Mouse (Mus musculus) forebrain, embryonic 15.5 days (tissue): ENCODE measurements around the gene Zfp991. TPM values are rescaled to one million over a fixed set of nuclear protein-coding genes. Genes with fewer than 3 reads are reported as not detected.
"Not testable (repeated sequence)": the region's sequence is repeated elsewhere in the genome, so short reads cannot be mapped to it uniquely, and the experiment has no call there.

Source experiments
- ATAC-seq: fragments of 200-750 bp; cut with Nextera tagmentation; replicated peaks from 2 replicates; pipeline ENCODE4 v1.8.0; 2017; ENCODE audit warnings: mild to moderate bottlenecking, moderate TSS enrichment, moderate library complexity
- H3K27ac ChIP-seq: fragments of 300-500 bp; sonication (generic); replicated peaks from 2 replicates; pipeline ENCODE4 v1.5.1; 2015; ENCODE audit warnings: mild to moderate bottlenecking, inconsistent platforms
- H3K27me3 ChIP-seq: fragments of 300-500 bp; sonication (generic); 2 replicates; pipeline ENCODE4 v1.6.1; 2015; ENCODE audit warnings: inconsistent platforms
- H3K36me3 ChIP-seq: fragments of 300-500 bp; sonication (generic); 2 replicates; pipeline ENCODE4 v1.6.1; 2015; ENCODE audit warnings: mild to moderate bottlenecking, inconsistent platforms
- H3K4me1 ChIP-seq: fragments of 300-500 bp; sonication (generic); 2 replicates; pipeline ENCODE4 v1.6.1; 2015; ENCODE audit warnings: inconsistent platforms
- H3K4me2 ChIP-seq: fragments of 300-500 bp; sonication (generic); replicated peaks from 2 replicates; pipeline ENCODE4 v1.6.1; 2015; ENCODE audit warnings: mild to moderate bottlenecking, inconsistent platforms
- H3K4me3 ChIP-seq: fragments of 300-500 bp; sonication (generic); 2 replicates; pipeline ENCODE4 v1.5.1; 2015; ENCODE audit warnings: mild to moderate bottlenecking, inconsistent platforms
- H3K9ac ChIP-seq: fragments of 300-500 bp; sonication (generic); replicated peaks from 2 replicates; pipeline ENCODE4 v1.6.1; 2015; ENCODE audit warnings: mild to moderate bottlenecking, inconsistent platforms
- H3K9me3 ChIP-seq: fragments of 300-500 bp; sonication (generic); 2 replicates; pipeline ENCODE4 v1.6.1; 2016; ENCODE audit warnings: inconsistent platforms
- WGBS: fragments of 180-500 bp; shearing (Covaris S2); methylation state at CpG from one replicate; pipeline ENCODE4 v1.1.7; 2015; ENCODE audit warnings: mixed read lengths; 5-methylcytosine and 5-hydroxymethylcytosine counted together
- polyA plus RNA-seq: library from polyadenylated mRNA; unstranded; fragments of >200 nt; fragmentation: Nextera tagmentation; extraction: Ambion mirVana; gene quantifications from 2 replicates; pipeline ENCODE4 v1.2.1, GENCODE M21; 2015

The Zfp991 gene
- 3.7 and 4.7 TPM in 2 replicates for polyA plus RNA-seq

DNA sequence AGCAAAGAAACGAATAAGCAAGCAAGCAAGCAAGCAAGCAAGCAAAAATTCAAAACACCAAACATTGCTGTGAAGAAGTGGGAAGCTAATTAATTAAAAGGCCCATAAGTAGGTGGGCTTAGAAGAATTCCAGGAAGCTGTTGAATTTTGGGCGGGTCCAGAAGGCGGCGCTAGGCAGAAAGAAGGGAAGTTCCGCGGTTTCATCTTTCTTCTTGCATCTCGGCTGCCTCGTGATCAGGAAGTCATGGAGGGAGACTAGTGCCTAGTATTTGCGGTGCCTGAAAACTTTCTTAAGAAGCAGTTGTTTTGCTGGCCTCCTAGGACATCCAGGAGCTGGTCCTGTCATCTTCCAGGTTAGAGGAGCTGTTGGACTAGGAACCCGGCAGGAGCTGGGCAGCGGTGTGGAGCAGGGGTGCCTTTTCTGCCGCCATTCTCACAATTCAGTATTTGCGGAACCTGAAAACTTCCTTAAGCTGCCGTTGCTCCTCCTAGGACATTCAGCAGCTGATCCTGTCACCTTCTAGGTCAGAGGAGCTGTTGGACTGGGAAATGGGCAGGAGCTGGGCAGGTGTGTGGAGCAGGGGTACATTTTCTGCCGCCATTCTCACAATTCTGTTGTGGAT is at the start of gene Zfp991:
Zfp991 (plus strand) TSS at position 202 of the 623 bp plus-strand sequence.
- H3K9ac ChIP-seq, H3K27me3 ChIP-seq, H3K27ac ChIP-seq, ATAC-seq, H3K36me3 ChIP-seq, H3K9me3 ChIP-seq, H3K4me2 ChIP-seq, H3K4me1 ChIP-seq: not testable (repeated sequence)
- 29% methylated on average over 2 of the region's 15 CpGs for WGBS
- peak within 1 kb of the TSS; percentile 25; the same call in 1 of the 2 replicates for H3K4me3 ChIP-seq

DNA sequence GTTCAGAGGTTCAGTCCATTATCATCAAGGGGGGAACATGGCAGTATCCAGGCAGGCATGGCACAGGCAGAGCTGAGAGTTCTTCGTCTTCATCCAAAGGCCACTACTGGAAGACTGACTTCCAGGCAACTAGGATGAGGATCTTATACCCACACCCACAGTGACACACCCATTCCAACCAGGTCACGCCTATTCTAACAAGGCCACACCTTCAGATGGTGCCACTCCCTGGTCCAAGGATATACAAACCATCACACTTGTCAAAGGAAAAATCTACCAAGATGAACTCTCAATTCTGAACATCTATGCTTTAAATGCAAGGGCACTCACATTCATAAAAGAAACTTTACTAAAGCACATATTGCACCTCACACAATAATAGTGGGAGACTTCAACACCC is 36.2 kb upstream of the Zfp991 start:
- ATAC-seq, H3K9ac ChIP-seq, H3K27ac ChIP-seq, H3K27me3 ChIP-seq, H3K4me1 ChIP-seq, H3K36me3 ChIP-seq, H3K4me3 ChIP-seq, H3K4me2 ChIP-seq: not testable (repeated sequence)
- peaks cover 22% of the 10 kb centered on the region for H3K9me3 ChIP-seq
- WGBS = 59% methylated on average over 2 of the region's 2 CpGs

DNA sequence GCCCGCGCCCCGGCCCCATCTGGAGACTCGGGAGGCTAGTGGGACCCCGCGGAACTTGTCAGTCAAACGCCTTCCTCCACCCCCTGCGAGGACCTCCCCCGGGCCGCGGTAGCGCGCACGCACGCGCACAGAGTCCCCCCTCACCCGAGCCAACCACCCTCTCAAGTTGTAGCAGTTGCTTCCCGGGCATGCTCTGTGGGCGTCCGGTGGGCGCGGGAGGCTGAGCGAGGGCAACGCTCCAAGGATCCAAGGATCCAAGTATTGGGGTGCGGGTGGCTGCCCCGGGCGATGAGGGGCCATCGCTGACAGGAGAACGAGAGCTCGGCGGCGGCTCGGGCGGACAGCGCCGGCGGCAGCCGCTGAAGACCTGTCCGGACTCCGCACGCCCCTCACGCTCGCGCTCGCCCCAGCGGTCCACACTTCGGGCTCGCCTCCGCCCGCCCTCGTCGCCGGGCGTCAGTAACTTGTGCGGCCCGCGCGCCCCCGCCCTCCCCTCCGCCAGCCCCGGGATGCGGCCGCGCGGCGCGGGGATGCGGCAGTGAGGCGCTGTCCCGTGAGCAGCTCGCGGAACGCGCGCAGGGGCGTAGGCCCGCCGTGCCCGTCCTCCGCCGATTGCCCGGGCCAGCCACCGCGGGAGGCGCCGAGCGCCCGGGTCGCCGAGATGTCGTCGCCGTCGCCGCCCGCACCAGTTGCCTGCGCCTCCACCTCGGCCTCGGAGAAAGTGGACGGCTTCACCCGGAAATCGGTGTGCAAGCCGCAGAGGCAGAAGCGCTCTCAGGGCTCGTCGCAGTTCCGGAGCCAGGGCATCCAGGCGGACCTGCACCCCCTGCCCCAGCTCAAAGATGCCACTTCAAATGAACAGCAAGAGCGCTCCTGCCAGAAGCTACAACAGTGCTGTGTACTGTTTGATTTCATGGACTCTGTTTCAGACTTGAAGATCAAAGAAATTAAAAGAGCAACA is 29.9 kb upstream of the Zfp991 start:
- H3K27ac ChIP-seq, H3K9me3 ChIP-seq, H3K27me3 ChIP-seq, H3K4me1 ChIP-seq, H3K36me3 ChIP-seq: not testable (repeated sequence)
- Histone ChIP-seq H3K9ac (peak overlapping the region; percentile 36; the same call in 1 of the 2 replicates), H3K4me2 (peak overlapping the region; percentile 50), H3K4me3 (peak overlapping the region; percentile 51)
- under 1% methylated on average over 91 of the region's 109 CpGs for WGBS
- ATAC-seq = peak; percentile 94

DNA sequence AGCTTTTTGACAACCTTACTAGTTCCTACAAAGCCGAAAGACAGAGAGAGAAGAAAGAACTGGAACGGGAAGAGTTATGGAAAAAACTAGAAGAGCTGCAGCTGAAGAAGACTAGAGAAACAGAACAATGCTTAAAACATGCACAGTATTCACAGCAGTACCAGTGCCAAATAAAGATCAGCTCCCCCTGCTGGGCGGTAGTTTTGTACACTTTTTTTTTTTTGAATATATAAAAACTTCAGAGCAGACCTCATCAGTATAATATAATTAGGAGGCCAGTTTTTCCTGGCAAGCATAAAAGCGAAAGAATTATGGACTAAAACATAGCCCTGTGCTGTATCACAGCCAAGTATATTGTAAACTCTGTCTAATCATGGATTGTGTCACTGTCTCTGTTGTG is 28.0 kb upstream of the Zfp991 start:
- H3K36me3 ChIP-seq, H3K9ac ChIP-seq, H3K27me3 ChIP-seq, H3K4me2 ChIP-seq, H3K4me3 ChIP-seq, H3K9me3 ChIP-seq, H3K27ac ChIP-seq, H3K4me1 ChIP-seq, ATAC-seq: not testable (repeated sequence)
- WGBS = 57% methylated on average over 4 of the region's 4 CpGs

DNA sequence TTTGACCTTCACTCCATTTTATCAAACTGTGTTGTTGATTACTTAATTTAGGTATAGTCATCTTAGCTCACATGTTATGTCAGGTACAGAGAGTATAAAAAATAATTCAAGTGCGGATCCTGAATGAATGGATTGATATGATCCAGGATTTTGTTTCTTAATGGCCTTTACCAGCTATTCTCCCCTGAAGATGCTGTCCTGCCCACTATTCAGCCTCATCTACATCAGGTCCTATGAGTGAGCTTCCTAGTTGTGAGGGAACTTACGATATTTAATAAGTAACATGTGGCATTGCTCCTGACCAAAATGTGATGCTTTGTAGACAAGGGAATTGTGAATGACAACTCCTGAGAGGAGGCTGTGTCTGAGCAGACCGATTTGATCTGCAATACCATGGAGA is 14.0 kb upstream of the Zfp991 start:
- H3K4me1 ChIP-seq, H3K9ac ChIP-seq, H3K4me3 ChIP-seq, ATAC-seq, H3K36me3 ChIP-seq, H3K27ac ChIP-seq, H3K9me3 ChIP-seq, H3K27me3 ChIP-seq, H3K4me2 ChIP-seq: not testable (repeated sequence)
- WGBS = 68% methylated on average over 2 of the region's 3 CpGs

DNA sequence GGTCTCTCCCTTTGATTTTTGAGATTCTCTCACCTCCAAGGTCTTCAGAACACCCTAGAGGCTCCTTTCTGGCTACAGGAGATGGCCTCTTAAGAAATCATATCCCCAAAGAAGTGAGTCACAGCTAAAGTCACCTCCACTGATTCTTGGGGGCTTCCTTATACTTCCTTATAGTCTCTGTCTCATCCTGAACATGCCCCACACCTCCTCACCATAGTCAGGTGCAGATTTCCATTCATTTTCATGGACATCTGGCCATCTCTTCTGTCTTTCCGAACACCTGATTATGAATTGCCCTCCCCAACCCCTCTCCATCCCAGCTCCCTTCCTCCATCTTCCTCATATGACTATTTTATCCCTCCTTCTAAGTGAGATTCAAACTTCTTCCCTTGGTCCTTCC is 9.6 kb upstream of the Zfp991 start:
- WGBS = 75% methylated on average over 1 of the region's 1 CpGs
- H3K4me3 ChIP-seq, ATAC-seq, H3K4me2 ChIP-seq, H3K4me1 ChIP-seq, H3K36me3 ChIP-seq, H3K27me3 ChIP-seq, H3K9ac ChIP-seq, H3K27ac ChIP-seq: not testable (repeated sequence)
- H3K9me3 ChIP-seq = peaks cover 26% of the 10 kb centered on the region

DNA sequence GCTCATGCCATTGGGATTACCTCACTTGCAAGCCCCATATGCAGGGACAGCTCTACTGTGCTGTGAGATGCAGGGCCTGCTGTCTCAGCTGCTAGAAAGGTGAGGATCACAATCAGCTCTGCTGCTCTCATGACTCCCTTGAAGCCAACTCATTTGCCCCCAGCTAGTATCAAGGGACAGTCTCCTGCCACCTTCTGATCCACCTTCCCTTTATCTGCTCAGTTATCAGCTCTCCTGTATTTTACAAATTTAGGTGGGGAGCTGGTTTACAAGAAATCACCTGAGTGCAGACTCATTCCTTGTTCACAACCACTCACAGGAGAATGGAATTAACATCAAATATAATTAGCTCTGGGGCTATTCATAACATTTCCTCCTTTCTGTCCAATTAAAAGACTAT is 8.0 kb upstream of the Zfp991 start:
- not testable (repeated sequence) for ATAC-seq, H3K4me1 ChIP-seq, H3K4me2 ChIP-seq, H3K4me3 ChIP-seq, H3K36me3 ChIP-seq, H3K27ac ChIP-seq, H3K9ac ChIP-seq, H3K27me3 ChIP-seq
- peaks cover 31% of the 10 kb centered on the region for H3K9me3 ChIP-seq

DNA sequence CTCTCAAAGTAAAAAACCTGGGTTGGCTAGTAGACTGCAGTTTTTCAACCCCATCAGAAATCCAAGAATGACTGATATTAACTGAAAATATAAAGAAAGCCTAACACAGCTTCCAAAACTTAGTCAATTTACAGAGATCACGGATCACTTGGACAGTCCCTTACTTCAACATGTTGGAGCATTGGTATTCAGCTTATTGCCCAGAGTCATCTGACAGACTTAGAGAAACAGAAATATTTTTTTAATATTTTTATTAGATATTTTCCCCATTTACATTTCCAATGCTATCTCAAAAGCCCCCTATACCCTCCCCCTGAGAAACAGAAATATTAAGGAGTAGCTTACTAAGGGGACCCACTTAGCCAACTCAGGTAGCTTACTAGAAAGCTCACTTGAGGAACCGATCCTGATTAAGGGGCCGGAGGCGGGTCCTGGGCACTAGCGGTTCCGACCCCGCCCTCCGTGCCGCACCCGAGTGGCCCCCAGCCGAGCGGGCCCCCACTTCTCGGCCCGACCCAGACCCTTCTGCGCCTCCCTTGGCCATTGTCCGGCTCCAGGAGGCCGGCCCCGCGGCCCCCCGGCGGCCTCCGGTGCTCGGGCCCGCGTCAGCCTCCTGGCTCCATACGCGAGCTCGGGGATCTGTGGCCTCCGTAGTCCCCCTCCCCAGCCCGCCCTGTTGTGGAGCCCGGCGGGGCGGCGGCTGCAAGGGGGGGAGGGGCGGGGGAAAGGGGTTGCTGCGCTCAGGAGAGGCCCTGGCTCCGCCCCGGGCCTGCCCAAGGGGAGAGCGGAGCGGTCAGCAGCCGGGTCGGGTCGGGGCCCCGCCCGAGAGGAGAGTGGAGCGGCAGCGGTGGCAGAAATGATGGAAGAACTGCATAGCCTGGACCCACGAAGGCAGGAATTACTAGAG is 7.2 kb upstream of the Zfp991 start:
- H3K4me1 ChIP-seq, H3K27me3 ChIP-seq, H3K27ac ChIP-seq, H3K36me3 ChIP-seq: not testable (repeated sequence)
- H3K9me3 ChIP-seq = peaks cover 31% of the 10 kb centered on the region
- peak overlapping the region; percentile 47 for H3K9ac ChIP-seq
- ATAC-seq = peak; percentile 99
- 11% methylated on average over 47 of the region's 48 CpGs for WGBS
- H3K4me3 ChIP-seq = peak overlapping the region; percentile 44
- H3K4me2 ChIP-seq = peak overlapping the region; percentile 57

DNA sequence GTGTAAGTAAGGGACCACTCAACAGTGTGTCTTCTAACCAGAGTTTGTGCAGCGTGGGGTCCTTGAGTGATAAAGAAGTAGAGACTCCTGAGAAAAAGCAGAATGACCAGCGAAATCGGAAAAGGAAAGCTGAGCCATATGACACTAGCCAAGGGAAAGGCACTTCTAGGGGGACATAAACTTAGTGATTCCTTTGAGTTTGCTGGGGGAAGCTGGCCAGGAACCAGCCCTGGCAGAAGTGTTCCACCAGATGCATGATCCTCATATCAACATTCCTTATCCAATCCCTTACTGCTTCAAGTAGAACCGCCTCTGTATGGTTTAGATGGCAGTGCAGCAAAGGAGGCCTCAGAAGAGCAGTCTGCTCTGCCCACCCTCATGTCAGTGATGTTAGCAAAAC is 6.5 kb upstream of the Zfp991 start:
- not testable (repeated sequence) for ATAC-seq, H3K27ac ChIP-seq, H3K27me3 ChIP-seq, H3K36me3 ChIP-seq, H3K4me1 ChIP-seq
- WGBS = 25% methylated on average over 4 of the region's 4 CpGs
- Histone ChIP-seq H3K4me3 (peak overlapping the region; percentile 44), H3K4me2 (peak overlapping the region; percentile 57), H3K9me3 (peaks cover 31% of the 10 kb centered on the region), H3K9ac (peak overlapping the region; percentile 47; the same call in 1 of the 2 replicates)

DNA sequence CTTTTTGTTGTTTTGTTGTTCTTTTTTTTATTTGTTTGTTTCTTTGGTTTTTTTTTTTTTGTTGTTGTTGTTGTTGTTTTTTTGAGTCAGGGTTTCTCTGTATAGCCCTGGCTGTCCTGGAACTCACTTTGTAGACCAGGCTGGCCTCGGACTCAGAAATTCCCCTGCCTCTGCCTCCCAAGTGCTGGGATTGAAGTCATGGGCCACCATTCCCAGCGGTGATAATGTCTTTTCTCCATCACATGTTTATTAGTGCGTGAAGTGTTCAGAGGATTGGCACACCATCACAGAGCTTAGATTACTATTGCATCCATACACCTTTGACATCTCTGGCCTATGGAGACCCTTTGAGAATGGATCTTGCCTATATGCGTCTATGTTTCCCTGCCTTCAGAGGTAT is 6.0 kb upstream of the Zfp991 start:
- H3K4me1 ChIP-seq, H3K36me3 ChIP-seq, ATAC-seq, H3K4me3 ChIP-seq, H3K9ac ChIP-seq, H3K27ac ChIP-seq, H3K4me2 ChIP-seq, H3K27me3 ChIP-seq: not testable (repeated sequence)
- WGBS = 87% methylated on average over 4 of the region's 4 CpGs
- peaks cover 31% of the 10 kb centered on the region for H3K9me3 ChIP-seq

DNA sequence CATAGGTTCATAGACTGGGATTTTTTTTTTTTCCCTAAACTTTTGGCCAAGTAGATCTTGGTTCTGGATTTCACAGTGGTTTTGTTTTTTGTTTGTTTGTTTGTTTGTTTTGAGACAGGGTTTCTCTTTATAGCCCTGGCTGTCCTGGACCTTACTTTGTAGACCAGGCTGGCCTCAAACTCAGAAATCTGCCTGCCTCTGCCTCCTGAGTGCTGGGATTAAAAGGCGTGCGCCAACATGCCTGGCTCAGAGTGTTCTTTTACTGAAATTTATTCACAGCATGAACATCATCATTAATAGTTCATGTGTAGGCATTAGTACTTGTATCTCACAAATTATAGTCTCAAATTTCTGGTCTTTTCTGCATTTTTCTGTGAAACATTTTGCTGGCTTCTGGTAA is 5.4 kb upstream of the Zfp991 start:
- 75% methylated on average over 2 of the region's 2 CpGs for WGBS
- H3K27ac ChIP-seq, H3K9ac ChIP-seq, H3K36me3 ChIP-seq, H3K4me3 ChIP-seq, H3K4me2 ChIP-seq, H3K4me1 ChIP-seq, ATAC-seq, H3K27me3 ChIP-seq: not testable (repeated sequence)
- H3K9me3 ChIP-seq = peaks cover 31% of the 10 kb centered on the region

DNA sequence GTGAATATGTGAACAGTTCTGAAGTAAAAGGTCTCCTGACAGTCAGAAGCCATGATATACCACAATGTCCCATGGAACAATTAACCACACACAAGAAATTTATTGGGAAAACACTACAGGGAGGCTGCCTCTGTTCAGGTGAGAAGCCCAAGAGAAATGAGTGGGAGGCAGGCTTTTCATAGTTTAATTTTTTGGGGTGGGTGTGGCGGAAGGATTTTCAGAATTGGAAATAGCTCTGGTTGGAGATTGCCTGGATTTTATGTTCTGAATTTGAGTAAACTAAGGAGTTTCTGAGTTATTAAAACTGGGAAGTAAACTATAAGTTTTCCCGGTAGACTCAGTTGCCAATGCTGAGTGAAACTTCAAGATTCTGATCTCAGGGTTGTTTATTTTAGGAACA is 4.7 kb upstream of the Zfp991 start:
- not testable (repeated sequence) for ATAC-seq, H3K4me1 ChIP-seq

More for the DNA sequence above, 4.7 kb upstream of the Zfp991 start:
- H3K4me2 ChIP-seq, H3K36me3 ChIP-seq, H3K4me3 ChIP-seq, H3K27ac ChIP-seq, H3K27me3 ChIP-seq, H3K9ac ChIP-seq: not testable (repeated sequence)
- WGBS = 86% methylated on average over 2 of the region's 2 CpGs
- H3K9me3 ChIP-seq = peaks cover 31% of the 10 kb centered on the region
